Mouse (Mus musculus) heart, postnatal 4 days (tissue): Measurements from ENCODE around the gene Rabgap1l. TPM values are rescaled to one million over a fixed set of nuclear protein-coding genes. Genes with fewer than 3 reads are reported as not detected.

ENCODE experiments used
- DNase-seq: peaks from one replicate; pipeline ENCODE4 v3.0.0; 2021
- total RNA-seq, 2 experiments: library from RNA; stranded (reverse); gene quantifications; 2 replicates each; pipeline ENCODE4 v1.2.3; 2021

Rabgap1l gene
- total RNA-seq, 2 experiments from 2014 or later, result 120 to 126 TPM

GRCm38 (mm10) chr1:160373306-160373705, 419.7 kb downstream of the Rabgap1l start:
- no peak for DNase-seq

GRCm38 (mm10) chr1:160371696-160372095, 421.3 kb downstream of the Rabgap1l start:
- DNase-seq, result no peak

GRCm38 (mm10) chr1:160370552-160370951, 422.5 kb downstream of the Rabgap1l start:
- DNase-seq, result peak; percentile 57

- DNase-seq, result no peak
Observed at GRCm38 (mm10) chr1:160366615-160367014, 426.4 kb downstream of the Rabgap1l start.

- DNase-seq, result no peak
Observed at GRCm38 (mm10) chr1:160357268-160357667, 435.7 kb downstream of the Rabgap1l start.

- no peak for DNase-seq
Observed at GRCm38 (mm10) chr1:160353732-160354455, 439.1 kb downstream of the Rabgap1l start.

- no peak for DNase-seq
Observed at GRCm38 (mm10) chr1:160352309-160352708, 440.7 kb downstream of the Rabgap1l start.

GRCm38 (mm10) chr1:160351880-160352234, 441.2 kb downstream of the Rabgap1l start:
- peak; percentile 57 for DNase-seq

- DNase-seq, result no peak
Observed at GRCm38 (mm10) chr1:160351146-160351879, 441.7 kb downstream of the Rabgap1l start.

- no peak for DNase-seq
Observed at GRCm38 (mm10) chr1:160340653-160341052, 452.4 kb downstream of the Rabgap1l start.

GRCm38 (mm10) chr1:160339374-160339773, 453.6 kb downstream of the Rabgap1l start:
- no peak for DNase-seq

- no peak for DNase-seq
Observed at GRCm38 (mm10) chr1:160334791-160335190, 458.2 kb downstream of the Rabgap1l start.

- DNase-seq, result no peak
Observed at GRCm38 (mm10) chr1:160330828-160331227, 462.2 kb downstream of the Rabgap1l start.

GRCm38 (mm10) chr1:160330222-160330621, 462.8 kb downstream of the Rabgap1l start:
- DNase-seq, result no peak

GRCm38 (mm10) chr1:160329788-160330187, 463.2 kb downstream of the Rabgap1l start:
- no peak for DNase-seq

- no peak for DNase-seq
Observed at GRCm38 (mm10) chr1:160327531-160327930, 465.5 kb downstream of the Rabgap1l start.

- DNase-seq, result no peak
Observed at GRCm38 (mm10) chr1:160325542-160325941, 467.5 kb downstream of the Rabgap1l start.

- no peak for DNase-seq
Observed at GRCm38 (mm10) chr1:160320690-160321089, 472.3 kb downstream of the Rabgap1l start.

- no peak for DNase-seq
Observed at GRCm38 (mm10) chr1:160318057-160318725, 474.8 kb downstream of the Rabgap1l start.

- DNase-seq, result no peak
Observed at GRCm38 (mm10) chr1:160316239-160316638, 476.8 kb downstream of the Rabgap1l start.

GRCm38 (mm10) chr1:160312658-160313057, 480.4 kb downstream of the Rabgap1l start:
- DNase-seq, result no peak

- no peak for DNase-seq
Observed at GRCm38 (mm10) chr1:160311861-160312260, 481.1 kb downstream of the Rabgap1l start.

GRCm38 (mm10) chr1:160309951-160310350, 483.1 kb downstream of the Rabgap1l start:
- DNase-seq, result no peak
